1 mouse cellular context compared by ENCODE assay signal in the genomic region with DNA sequence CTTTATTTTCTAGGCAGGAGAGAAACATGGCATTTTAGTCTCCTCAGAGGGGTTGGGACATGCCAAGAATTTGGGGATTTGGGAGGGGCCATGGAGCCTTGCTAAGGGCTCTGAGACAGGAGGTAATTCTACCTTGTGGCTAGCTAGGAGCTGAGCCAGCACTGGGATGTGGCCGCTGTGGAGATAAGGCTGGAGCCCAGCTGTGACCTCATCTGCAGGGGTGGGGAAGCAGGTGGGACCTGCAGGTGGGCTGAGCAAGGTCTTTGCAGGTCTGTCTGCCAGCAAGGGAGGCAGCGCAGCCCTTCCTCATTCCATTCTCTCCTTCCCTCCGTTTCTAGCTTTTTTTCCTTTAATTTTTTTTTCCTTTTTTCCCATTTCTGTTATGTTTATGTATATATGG.
TF ChIP-seq lines count a peak whose summit lies in the region.

No protein-coding gene starts in this region.

TF ChIP-seq in MEL, 35 proteins besides CTCF, POLR2A, EP300 and RAD21:
- peak; percentile 96 for TF ChIP-seq TCF12 (IDR thresholded peaks at IDR 0.05; ENCODE audit: low read depth, low read length)
- peak; percentile 80 for TF ChIP-seq ETS1 (IDR thresholded peaks at IDR 0.05; ENCODE audit: low read depth, low read length)
- peak; percentile 22; the same call in 1 of the 2 replicates for TF ChIP-seq TAL1 (IDR thresholded peaks at IDR 0.05; ENCODE audit: low read length)
- TF ChIP-seq CHD2 (IDR thresholded peaks at IDR 0.05; ENCODE audit: low read length): no peak
- no peak for TF ChIP-seq MAZ (IDR thresholded peaks at IDR 0.05; ENCODE audit: low read depth, low read length)
- no peak for TF ChIP-seq ZC3H11A (IDR thresholded peaks at IDR 0.05; ENCODE audit: low read depth, low read length)
- no peak for TF ChIP-seq USF2 (IDR thresholded peaks at IDR 0.05; ENCODE audit: borderline replicate concordance in 1 of 2, insufficient read depth in 1 of 2, low read depth in 1 of 2, low read length in 2 of 2)
- no peak for TF ChIP-seq SMC3 (IDR thresholded peaks at IDR 0.05; ENCODE audit: low read depth, low read length)
- TF ChIP-seq RCOR1 (IDR thresholded peaks at IDR 0.05; ENCODE audit: low read depth, low read length): 0 out of 2 replicates have a peak, but pooled peaks have one; percentile 11
- TF ChIP-seq GATA1 (IDR thresholded peaks at IDR 0.05; ENCODE audit: low read depth, low read length): peak; percentile 46; the same call in 1 of the 2 replicates
- TF ChIP-seq MYC (IDR thresholded peaks at IDR 0.05; ENCODE audit: low read depth, low read length): no peak
- no peak for TF ChIP-seq MEF2A (IDR thresholded peaks at IDR 0.05; ENCODE audit: extremely low read depth, insufficient replicate concordance, low read depth, low read length, poor library complexity, severe bottlenecking)
- TF ChIP-seq SIN3A (IDR thresholded peaks at IDR 0.05; ENCODE audit: low read length): peak; percentile 22; the same call in 1 of the 2 replicates
- TF ChIP-seq MAX (IDR thresholded peaks at IDR 0.05; ENCODE audit: low read length): no peak
- 0 out of 2 replicates have a peak, but pooled peaks have one; percentile 37 for TF ChIP-seq ZMIZ1 (IDR thresholded peaks at IDR 0.05; ENCODE audit: low read depth, low read length)
- no peak for TF ChIP-seq POLR2AphosphoS2 (IDR thresholded peaks at IDR 0.05; ENCODE audit: low read length)
- peak; percentile 16; the same call in 1 of the 2 replicates for TF ChIP-seq MXI1 (IDR thresholded peaks at IDR 0.05; ENCODE audit: low read depth, low read length)
- TF ChIP-seq POLR2AphosphoS5 (IDR thresholded peaks at IDR 0.05; ENCODE audit: borderline replicate concordance, low read depth, low read length): no peak
